25 mouse cellular contexts compared by ENCODE assay signal in the genomic region with DNA sequence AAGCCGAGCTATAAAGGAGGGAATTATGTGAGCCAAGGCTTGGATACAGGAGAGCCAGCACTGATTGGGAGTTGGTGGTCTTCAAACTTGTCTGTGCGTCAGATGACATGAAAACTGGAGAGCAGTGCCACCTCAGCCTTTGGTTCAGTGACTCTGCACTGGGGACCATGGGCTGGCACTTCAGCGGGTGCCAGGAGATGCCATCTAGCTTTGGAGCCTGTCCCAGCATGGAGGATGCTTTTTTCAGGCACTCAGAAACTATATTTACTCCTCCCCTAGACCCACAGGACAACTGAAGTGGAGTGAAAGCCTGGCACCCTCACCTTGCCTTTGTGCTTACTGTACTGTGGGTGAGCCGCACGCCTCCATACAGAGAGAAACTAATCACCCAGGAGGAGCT.
A peak's percentile ranks its signal among the peaks of the same experiment; 100 is the strongest.
DNase-seq lines count a peak whose midpoint lies in the region; ATAC-seq and TF ChIP-seq lines count a peak whose summit lies in the region.
"Had no signal": no experiment of that assay in that cellular context is flagged by ENCODE, and none has a peak within 500 bp of the region (broad histone marks: within the 10 kb centered on the region; RNA-seq: fewer than 3 reads in every experiment).

No protein-coding gene starts in this region.

- H3K9me3 ChIP-seq in heart, embryonic 11.5 days (replicated peaks; ENCODE audit: control insufficient read depth, low read length): no peaks in the 10 kb centered on the region
- H3K9me3 ChIP-seq in forebrain, embryonic 12.5 days: no peaks in the 10 kb centered on the region
- H3K9me3 ChIP-seq in midbrain, embryonic 12.5 days: no peaks in the 10 kb centered on the region
- H3K9me3 ChIP-seq: embryonic facial prominence, embryonic 12.5 days; neural tube, embryonic 15.5 days had no signal

- no peak overlapping the region for H3K27ac ChIP-seq in heart, embryonic 11.5 days (ENCODE audit: low read depth, low read length)
- 0 out of 2 replicates have a peak overlapping the region, but pooled peaks have one; percentile 83 for H3K27ac ChIP-seq in layer of hippocampus, adult 2 months
- peak overlapping the region; percentile 98 for H3K27ac ChIP-seq in forebrain, embryonic 12.5 days
- peak overlapping the region; percentile 98 for H3K27ac ChIP-seq in midbrain, embryonic 12.5 days (replicated peaks)
- H3K27ac ChIP-seq: neural tube, embryonic 15.5 days; stomach, postnatal 0 days had no signal

- no peak overlapping the region for H3K4me2 ChIP-seq in heart, embryonic 11.5 days
- no peak overlapping the region for H3K4me2 ChIP-seq in forebrain, embryonic 12.5 days
- H3K4me2 ChIP-seq in midbrain, embryonic 12.5 days (replicated peaks): no peak overlapping the region
- H3K4me2 ChIP-seq: embryonic facial prominence, embryonic 12.5 days; liver, embryonic 11.5 days; neural tube, embryonic 15.5 days had no signal

- no peak overlapping the region for H3K4me3 ChIP-seq in heart, embryonic 11.5 days (ENCODE audit: low read depth, low read length)
- no peak overlapping the region for H3K4me3 ChIP-seq in layer of hippocampus, adult 2 months
- H3K4me3 ChIP-seq in forebrain, embryonic 12.5 days (replicated peaks): no peak overlapping the region
- H3K4me3 ChIP-seq in midbrain, embryonic 12.5 days: no peak overlapping the region
- H3K4me3 ChIP-seq: embryonic facial prominence, embryonic 12.5 days; erythroblast, embryonic 14.5 days; neural tube, embryonic 15.5 days had no signal

- H3K9ac ChIP-seq in heart, embryonic 11.5 days (ENCODE audit: low read depth, low read length): no peak overlapping the region
- no peak overlapping the region for H3K9ac ChIP-seq in forebrain, embryonic 12.5 days
- no peak overlapping the region for H3K9ac ChIP-seq in midbrain, embryonic 12.5 days (replicated peaks)
- H3K9ac ChIP-seq: embryonic facial prominence, embryonic 12.5 days; neural tube, embryonic 15.5 days had no signal

- H3K27me3 ChIP-seq in heart, embryonic 11.5 days (ENCODE audit: control insufficient read depth, insufficient read depth, low read length): peaks cover 8% of the 10 kb centered on the region
- no peaks in the 10 kb centered on the region for H3K27me3 ChIP-seq in forebrain, embryonic 12.5 days
- no peaks in the 10 kb centered on the region for H3K27me3 ChIP-seq in midbrain, embryonic 12.5 days

- H3K4me1 ChIP-seq in heart, embryonic 11.5 days (ENCODE audit: control insufficient read depth, insufficient read depth, low read length): peaks cover 26% of the 10 kb centered on the region
- peaks cover 67% of the 10 kb centered on the region for H3K4me1 ChIP-seq in forebrain, embryonic 12.5 days
- peaks cover 67% of the 10 kb centered on the region for H3K4me1 ChIP-seq in midbrain, embryonic 12.5 days

- no peak for ATAC-seq in heart, embryonic 11.5 days (replicated peaks; ENCODE audit: insufficient number of reproducible peaks, low FRiP score, low TSS enrichment)
- no peak for ATAC-seq in forebrain, embryonic 12.5 days (ENCODE audit: low FRiP score)
- no peak for ATAC-seq in midbrain, embryonic 12.5 days (ENCODE audit: low FRiP score, low read depth)
- ATAC-seq: activated CD4-positive, CD25-positive, alpha-beta regulatory T cell, adult 4 months had no signal

- TF ChIP-seq CTCF in layer of hippocampus, adult 2 months (conservative IDR thresholded peaks at IDR 0.05): no peak

- H3K36me3 ChIP-seq in heart, embryonic 11.5 days (ENCODE audit: control insufficient read depth, insufficient read depth, low read length): no peaks in the 10 kb centered on the region
- H3K36me3 ChIP-seq in forebrain, embryonic 12.5 days (replicated peaks): no peaks in the 10 kb centered on the region
- H3K36me3 ChIP-seq in midbrain, embryonic 12.5 days: no peaks in the 10 kb centered on the region
- H3K36me3 ChIP-seq: embryonic facial prominence, embryonic 12.5 days; G1E; neural tube, embryonic 15.5 days had no signal

- WGBS in heart, embryonic 11.5 days (ENCODE audit: insufficient replicate concordance): 88% methylated on average over 5 of the region's 5 CpGs
- 95% methylated on average over 5 of the region's 5 CpGs for WGBS in forebrain, embryonic 12.5 days
- WGBS in midbrain, embryonic 12.5 days: 95% methylated on average over 5 of the region's 5 CpGs

- DNase-seq in heart, adult 18-20 months: peak; percentile 38 to 42
- no peak for DNase-seq in layer of hippocampus, adult 2 months (ENCODE audit: low spot score in 2 of 2)
- no peak for DNase-seq in layer of hippocampus, postnatal 36 days
- DNase-seq in testis, postnatal 10 days (ENCODE audit: low spot score): no peak
- no peak for DNase-seq in kidney, postnatal 25 days
- DNase-seq: adrenal gland, postnatal 10 days; cerebellum, adult 9-11 months; gastrocnemius, postnatal 25 days; kidney, adult 2 months; kidney, postnatal 14 days; layer of hippocampus, adult 9-11 months; lung, adult 18-20 months; lung, postnatal 14 days; right cerebral cortex, postnatal 4 days; thymus, postnatal 14 days had no signal

Comparison
In these comparisons a context has a peak if more than half of its experiments do, and no peak if none do; other contexts are left out.
1. DNase-seq: peak in heart, adult 18-20 months (2 of 2); none in layer of hippocampus, adult 2 months (0 of 2), layer of hippocampus, postnatal 36 days (0 of 2), testis, postnatal 10 days (single experiment) and kidney, postnatal 25 days (0 of 2).